Mouse (Mus musculus) left cerebral cortex, postnatal 10 days (tissue): ENCODE results near the gene Sh3pxd2a. TPM values are rescaled to one million over a fixed set of nuclear protein-coding genes. Genes with fewer than 3 reads are reported as not detected.

Experiments
- DNase-seq, 2 experiments: peaks; one replicate each; pipeline ENCODE4 v3.0.0; 2021 to 2022; ENCODE audit warnings: low spot score in 2 of 2, mixed read lengths in 1 of 2; ENCODE audit errors: extremely low spot score in 1 of 2
- intact Hi-C: fragments of 180-260 bp; cut with DNase I; formaldehyde crosslinking; loops from one replicate; pipeline ENCODE4 v1.15.1; 2025
- total RNA-seq, 2 experiments: library from RNA; stranded (reverse); gene quantifications; 2 replicates each; pipeline ENCODE4 v1.2.3; 2021

Gene Sh3pxd2a
- total RNA-seq, 2 experiments from 2014 or later, result 22.8 to 23.4 TPM

DNA sequence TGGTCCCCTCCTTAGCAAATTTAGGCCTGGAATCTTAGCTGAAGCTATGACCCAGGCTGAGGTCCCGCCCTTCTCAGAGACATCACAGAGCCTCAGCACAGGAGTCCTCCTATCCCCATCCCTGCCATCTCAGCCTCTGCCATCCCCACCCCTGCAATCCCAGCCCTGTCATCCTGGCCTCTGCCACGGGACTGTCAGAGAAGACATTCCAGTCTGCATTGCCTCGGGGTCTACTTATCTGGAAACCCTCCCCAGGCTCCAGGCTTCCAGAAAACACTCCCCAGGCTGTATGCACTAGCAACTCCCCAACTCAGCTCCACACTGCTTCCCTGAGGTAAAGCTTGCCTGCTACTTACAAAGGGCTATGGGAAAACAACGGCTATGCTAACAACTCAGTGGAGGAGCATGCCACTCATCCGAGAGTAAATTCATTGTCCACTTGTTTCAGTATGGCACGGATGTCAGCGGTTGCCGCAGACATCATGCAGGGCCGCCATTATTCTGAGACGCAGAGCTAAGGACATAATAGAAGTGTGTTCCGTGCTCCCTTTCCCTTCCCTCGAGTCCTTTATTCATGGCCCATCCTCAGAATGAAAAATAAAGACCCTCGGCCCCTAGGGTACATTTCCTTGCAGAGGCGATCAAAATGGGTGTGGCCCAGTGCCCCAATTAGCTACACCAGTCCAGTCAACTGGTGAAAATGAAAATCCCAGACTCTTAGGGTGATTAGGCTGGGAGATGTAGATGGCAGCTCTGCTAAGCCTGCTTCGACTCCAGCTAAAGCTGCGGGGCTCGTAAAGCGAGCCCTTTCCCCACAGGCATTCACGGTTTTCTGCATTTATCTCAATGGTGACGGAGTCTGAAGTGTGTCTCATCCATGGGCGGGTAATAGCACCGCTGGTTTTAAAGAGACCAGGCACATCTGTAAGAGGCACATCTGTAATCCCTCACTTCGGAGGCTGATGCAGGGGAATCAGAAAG lies 29.1 kb upstream of the Sh3pxd2a start:
- no peak for DNase-seq
- intact Hi-C loops, result no loop called here

DNA sequence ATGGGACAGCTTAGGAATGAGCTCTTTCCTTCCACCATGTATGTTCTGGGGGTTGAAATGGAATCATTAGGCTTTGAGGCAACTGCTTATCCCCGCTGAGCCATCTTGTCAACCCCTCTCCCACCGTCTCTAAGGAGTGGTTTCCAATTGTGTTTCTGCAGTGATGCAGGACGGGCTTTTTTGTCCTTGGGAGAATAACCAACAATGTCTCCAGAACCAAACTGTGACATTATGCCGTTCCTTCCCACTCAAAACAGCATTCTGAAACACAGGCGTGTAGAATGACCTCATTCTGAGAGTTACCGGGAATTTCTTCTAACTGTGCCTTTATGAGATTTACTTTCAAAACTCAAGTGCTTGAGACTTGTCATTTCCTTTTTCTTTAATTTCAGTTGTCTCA lies 28.2 kb upstream of the Sh3pxd2a start:
- no peak for DNase-seq
- intact Hi-C loops, result no loop called here

DNA sequence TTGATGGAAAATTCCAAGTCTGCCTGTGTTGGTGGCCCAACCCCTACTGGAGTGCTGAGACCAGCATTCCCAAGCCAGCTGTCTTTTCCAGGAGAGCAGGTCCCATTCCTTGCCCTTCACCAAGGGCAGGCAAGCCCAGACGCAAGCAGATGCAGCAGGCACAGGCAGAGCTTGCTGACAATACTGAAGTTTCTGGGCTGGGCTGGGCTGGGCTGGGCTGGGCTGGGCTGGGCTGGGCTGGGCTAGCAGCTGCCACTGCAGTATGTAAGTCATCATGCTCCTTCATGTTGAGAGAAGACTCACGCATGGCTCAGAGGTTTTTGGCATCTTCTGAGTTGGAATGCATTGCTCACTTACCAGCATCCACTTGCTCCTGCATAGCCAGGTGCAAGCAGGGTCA lies 27.7 kb upstream of the Sh3pxd2a start:
- intact Hi-C loops, result no loop called here
- DNase-seq, result no peak

- DNase-seq, result no peak
- intact Hi-C loops, result no loop called here
Observed at GRCm38 (mm10) chr19:47489233-47489632, 25.0 kb upstream of the Sh3pxd2a start.

DNA sequence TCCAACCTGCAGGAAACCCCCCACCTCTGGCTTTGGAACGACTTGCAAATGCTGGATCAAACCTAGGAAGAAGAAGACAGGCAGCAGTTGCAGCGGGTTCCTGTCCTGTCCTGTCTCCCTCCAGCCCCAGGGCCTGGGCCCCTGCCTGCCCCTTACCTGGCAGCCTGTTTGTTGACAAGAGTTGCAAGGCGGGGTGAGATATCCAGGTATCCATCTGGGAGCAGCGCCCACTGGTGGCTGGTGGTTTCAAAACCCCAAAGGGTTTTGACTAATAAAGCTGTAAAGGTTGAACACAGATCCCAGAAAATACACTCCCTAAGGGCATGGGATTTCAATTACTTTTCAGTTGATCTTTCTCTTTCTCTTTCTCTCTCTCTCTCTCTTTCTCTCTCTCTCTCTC lies 24.0 kb upstream of the Sh3pxd2a start:
- intact Hi-C loops, result no loop called here
- peak in 1 of 2 experiments; percentile 28 for DNase-seq

- DNase-seq, result no peak
- intact Hi-C loops, result no loop called here
Observed at GRCm38 (mm10) chr19:47487572-47487971, 23.4 kb upstream of the Sh3pxd2a start.

DNA sequence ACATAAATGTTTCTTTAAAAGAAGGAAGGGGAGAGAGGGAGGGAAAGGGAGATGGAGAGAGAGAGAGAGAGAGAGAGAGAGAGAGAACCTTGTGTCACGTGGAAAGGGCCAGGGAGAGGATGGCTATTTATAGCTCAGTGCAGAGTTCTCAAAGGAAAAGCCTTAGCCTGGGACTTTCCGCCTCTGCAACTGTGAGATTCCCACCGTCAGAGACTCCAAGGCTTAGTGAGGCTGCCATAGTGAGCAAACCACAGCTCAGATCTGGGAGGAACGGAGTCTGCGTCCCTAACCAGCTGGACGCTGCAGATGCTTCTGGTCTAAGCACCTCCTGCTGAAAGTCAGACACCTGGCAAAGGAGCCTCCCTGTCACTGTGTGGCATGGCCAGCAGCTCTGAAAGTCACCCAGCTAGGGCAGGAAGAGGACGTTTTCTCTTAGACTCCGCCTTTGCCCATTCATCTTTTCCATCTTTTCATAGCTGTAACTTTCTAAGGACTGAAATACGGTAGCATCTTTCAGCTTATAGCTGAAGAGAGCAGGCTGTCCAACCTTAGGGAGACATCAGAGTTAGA lies 21.9 kb upstream of the Sh3pxd2a start:
- intact Hi-C loops, result no loop called here
- no peak for DNase-seq

DNA sequence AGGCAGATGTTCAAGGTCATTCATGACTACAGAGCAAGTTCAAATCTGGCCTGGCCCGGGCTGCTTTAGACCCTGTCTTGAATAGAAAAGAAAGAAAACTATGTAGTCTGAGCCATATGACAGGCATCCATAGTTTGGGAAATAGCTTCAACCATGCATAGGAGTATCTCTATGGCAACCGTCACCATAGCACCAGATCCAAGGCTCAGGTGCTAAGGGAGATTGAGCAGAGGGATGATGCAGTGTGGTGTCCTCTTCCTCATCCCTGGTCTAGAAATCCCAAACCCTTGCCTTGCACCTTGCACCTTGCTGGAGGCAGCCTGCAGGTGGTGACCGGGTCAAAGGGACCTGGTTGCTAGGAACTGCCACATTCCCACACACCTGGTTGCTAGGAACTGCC lies 19.9 kb upstream of the Sh3pxd2a start:
- DNase-seq, result peak in 1 of 2 experiments; percentile 42
- intact Hi-C loops, result no loop called here

DNA sequence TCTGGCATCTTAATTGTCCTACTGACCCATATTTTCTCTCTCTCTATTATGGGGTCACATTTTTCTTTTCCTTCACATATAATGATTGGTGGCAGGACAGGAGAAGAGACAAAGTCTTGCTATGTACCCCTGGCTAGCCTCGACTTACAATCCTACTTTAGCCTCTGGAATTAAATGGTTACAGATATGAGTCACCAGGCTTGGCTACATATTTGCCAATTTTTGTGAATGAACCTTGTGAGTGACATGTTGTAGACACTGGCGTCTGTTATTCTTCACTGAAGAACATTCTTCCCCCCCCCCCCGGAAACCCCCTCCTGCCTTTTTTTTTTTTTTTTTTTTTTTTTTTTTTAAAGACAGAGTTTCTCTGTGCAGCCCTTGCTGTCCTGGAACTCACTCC lies 19.1 kb upstream of the Sh3pxd2a start:
- DNase-seq, result no peak
- intact Hi-C loops, result no loop called here

DNA sequence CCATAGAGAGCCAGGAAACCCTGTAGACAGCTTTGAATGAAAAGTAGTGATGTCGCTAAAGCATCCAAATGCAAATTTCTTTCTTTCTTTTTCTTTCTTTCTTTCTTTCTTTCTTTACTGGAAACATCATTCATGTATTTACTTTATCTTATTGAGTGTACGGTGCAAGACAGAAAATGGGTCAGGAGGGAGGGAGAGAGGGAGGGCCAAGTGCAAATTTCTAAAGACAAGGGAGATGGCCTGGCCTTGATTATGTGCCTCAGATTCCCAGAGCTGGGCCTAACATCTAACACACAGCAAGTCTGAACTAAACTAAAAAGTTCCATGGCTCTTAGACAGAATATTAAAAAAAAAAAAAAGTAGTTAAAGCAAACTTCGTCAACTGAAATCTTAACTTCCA lies 9.3 kb upstream of the Sh3pxd2a start:
- no peak for DNase-seq
- intact Hi-C loops, result no loop called here

DNA sequence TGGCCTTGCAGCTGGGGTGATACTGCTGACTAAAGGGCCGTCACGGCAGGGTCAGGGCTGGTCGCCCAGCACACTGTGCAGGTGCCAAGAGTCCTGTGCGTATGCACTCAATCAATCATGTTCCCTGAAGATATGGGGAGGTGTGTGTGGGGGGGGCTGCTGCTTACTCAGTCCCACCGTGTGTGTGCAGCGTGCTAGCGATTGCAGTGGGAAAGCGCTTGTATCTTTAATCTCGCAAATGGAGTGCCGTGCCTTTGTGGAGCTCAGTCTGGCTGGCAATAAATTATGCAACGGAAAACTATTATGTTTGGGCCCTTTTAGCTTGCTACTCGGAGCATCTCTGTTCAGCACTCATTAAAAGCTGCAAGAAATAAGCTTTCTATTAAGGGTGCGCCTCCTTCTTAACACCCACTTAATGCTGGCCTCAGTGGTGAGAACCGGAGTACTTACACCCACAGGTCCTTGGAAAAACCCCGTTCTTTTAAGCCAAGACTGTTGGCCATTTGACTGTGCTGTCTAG lies 8.7 kb upstream of the Sh3pxd2a start:
- no peak for DNase-seq
- intact Hi-C loops, result no loop called here

GRCm38 (mm10) chr19:47471808-47472207 lies 7.6 kb upstream of the Sh3pxd2a start:
- DNase-seq, result no peak
- intact Hi-C loops, result no loop called here

GRCm38 (mm10) chr19:47468750-47469149 lies 4.5 kb upstream of the Sh3pxd2a start:
- no peak for DNase-seq
- intact Hi-C loops, result no loop called here

GRCm38 (mm10) chr19:47466775-47467174 lies 2.6 kb upstream of the Sh3pxd2a start:
- intact Hi-C loops, result no loop called here
- no peak for DNase-seq

DNA sequence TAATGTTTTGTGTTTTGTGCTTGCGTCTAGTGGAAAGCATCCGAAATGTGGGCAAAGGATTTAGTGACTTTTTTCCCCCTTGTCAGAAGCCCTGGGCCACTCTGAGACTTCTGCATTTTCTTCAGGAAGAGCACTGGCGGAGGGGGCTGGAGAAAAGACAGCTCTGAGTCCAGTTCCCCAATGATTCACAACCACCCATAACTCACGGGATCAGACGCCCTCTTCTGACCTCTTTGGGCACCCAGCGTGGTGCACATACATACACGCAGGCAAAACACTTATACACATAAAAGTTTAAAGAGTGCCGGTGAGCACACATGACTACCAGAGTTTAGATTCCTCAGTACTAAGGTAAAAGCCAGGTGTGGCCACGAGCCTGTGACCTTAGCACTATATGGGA lies 1.3 kb upstream of the Sh3pxd2a start:
- intact Hi-C loops, result loop anchor here (2.0 kb wide), 1 partner anchor 109 kb away; no protein-coding TSS in a partner anchor
- no peak for DNase-seq

GRCm38 (mm10) chr19:47463636-47464303 lies 431 bp downstream of the Sh3pxd2a start:
- DNase-seq, result peak; percentile 39 to 89
- intact Hi-C loops, result loop anchor here (2.0 kb wide), 1 partner anchor 107 kb away; no protein-coding TSS in a partner anchor

- intact Hi-C loops, result no loop called here
- DNase-seq, result no peak
Observed at GRCm38 (mm10) chr19:47463206-47463605, 995 bp downstream of the Sh3pxd2a start.

GRCm38 (mm10) chr19:47462725-47463124 lies 1.5 kb downstream of the Sh3pxd2a start:
- intact Hi-C loops, result no loop called here
- no peak for DNase-seq

- intact Hi-C loops, result no loop called here
- DNase-seq, result no peak
Observed at GRCm38 (mm10) chr19:47461838-47462237, 2.4 kb downstream of the Sh3pxd2a start.
